Mouse (Mus musculus): ENCODE measurements around the gene Il10. TPM values are rescaled to one million over a fixed set of nuclear protein-coding genes. Genes with fewer than 3 reads are reported as not detected.

Il10 gene
- not detected in 2 replicates for polyA plus RNA-seq (2016; fragmentation: Nextera tagmentation; extraction: Ambion mirVana)

GRCm38 (mm10) chr1:131019492-131020098 lies at the start of gene Il10:
Gene Il10 (plus strand): TSS chr1:131019845.
- H3K36me3 ChIP-seq, result no peaks in the 10 kb centered on the region
- DNase-seq (ENCODE audit: low spot score), result no peak
- H3K9me3 ChIP-seq (replicated peaks), result no peaks in the 10 kb centered on the region
- no peak within 1 kb of the TSS for H3K27ac ChIP-seq (replicated peaks)
- no peaks in the 10 kb centered on the region for H3K27me3 ChIP-seq (ENCODE audit: low read depth, poor library complexity, severe bottlenecking)
- H3K4me1 ChIP-seq, result peaks cover 6% of the 10 kb centered on the region
- 83% methylated on average over 8 of the region's 8 CpGs for WGBS
- H3K4me3 ChIP-seq, result no peak within 1 kb of the TSS

- no peaks in the 10 kb centered on the region for H3K27me3 ChIP-seq (ENCODE audit: low read depth, poor library complexity, severe bottlenecking)
- no peak overlapping the region for H3K4me3 ChIP-seq
- H3K9me3 ChIP-seq (replicated peaks), result no peaks in the 10 kb centered on the region
- no peaks in the 10 kb centered on the region for H3K4me1 ChIP-seq
- H3K27ac ChIP-seq (replicated peaks), result no peak overlapping the region
- H3K36me3 ChIP-seq, result no peaks in the 10 kb centered on the region
- 62% methylated on average over 1 of the region's 1 CpGs for WGBS
- peak; percentile 26 for DNase-seq (ENCODE audit: low spot score)
Measured at GRCm38 (mm10) chr1:130979455-130979854, 40.2 kb upstream of the Il10 start.

- no peak overlapping the region for H3K27ac ChIP-seq (replicated peaks)
- no peaks in the 10 kb centered on the region for H3K9me3 ChIP-seq (replicated peaks)
- no peaks in the 10 kb centered on the region for H3K36me3 ChIP-seq
- H3K4me1 ChIP-seq, result no peaks in the 10 kb centered on the region
- H3K4me3 ChIP-seq, result no peak overlapping the region
- 63% methylated on average over 7 of the region's 7 CpGs for WGBS
- no peaks in the 10 kb centered on the region for H3K27me3 ChIP-seq (ENCODE audit: low read depth, poor library complexity, severe bottlenecking)
- no peak for DNase-seq (ENCODE audit: low spot score)
Measured at GRCm38 (mm10) chr1:130984441-130984840, 35.2 kb upstream of the Il10 start.

GRCm38 (mm10) chr1:130987001-130987400 lies 32.6 kb upstream of the Il10 start:
- H3K9me3 ChIP-seq (replicated peaks), result no peaks in the 10 kb centered on the region
- H3K4me1 ChIP-seq, result no peaks in the 10 kb centered on the region
- H3K27me3 ChIP-seq (ENCODE audit: low read depth, poor library complexity, severe bottlenecking), result no peaks in the 10 kb centered on the region
- no peak overlapping the region for H3K27ac ChIP-seq (replicated peaks)
- no peak for DNase-seq (ENCODE audit: low spot score)
- 88% methylated on average over 5 of the region's 5 CpGs for WGBS
- no peak overlapping the region for H3K4me3 ChIP-seq
- no peaks in the 10 kb centered on the region for H3K36me3 ChIP-seq

- H3K9me3 ChIP-seq (replicated peaks), result no peaks in the 10 kb centered on the region
- H3K36me3 ChIP-seq, result no peaks in the 10 kb centered on the region
- H3K27ac ChIP-seq (replicated peaks), result no peak overlapping the region
- no peak overlapping the region for H3K4me3 ChIP-seq
- H3K4me1 ChIP-seq, result no peaks in the 10 kb centered on the region
- no peaks in the 10 kb centered on the region for H3K27me3 ChIP-seq (ENCODE audit: low read depth, poor library complexity, severe bottlenecking)
- no peak for DNase-seq (ENCODE audit: low spot score)
Measured at GRCm38 (mm10) chr1:130987418-130987817, 32.2 kb upstream of the Il10 start.

- no peak for DNase-seq (ENCODE audit: low spot score)
- Histone ChIP-seq H3K27me3 (ENCODE audit: low read depth, poor library complexity, severe bottlenecking) (no peaks in the 10 kb centered on the region), H3K4me1 (no peaks in the 10 kb centered on the region), H3K27ac (replicated peaks) (no peak overlapping the region), H3K36me3 (no peaks in the 10 kb centered on the region), H3K9me3 (replicated peaks) (no peaks in the 10 kb centered on the region), H3K4me3 (no peak overlapping the region)
- WGBS, result 87% methylated on average over 3 of the region's 3 CpGs
Measured at GRCm38 (mm10) chr1:130989331-130989730, 30.3 kb upstream of the Il10 start.

GRCm38 (mm10) chr1:130990448-130990847 lies 29.2 kb upstream of the Il10 start:
- Histone ChIP-seq H3K36me3 (no peaks in the 10 kb centered on the region), H3K27me3 (ENCODE audit: low read depth, poor library complexity, severe bottlenecking) (no peaks in the 10 kb centered on the region), H3K9me3 (replicated peaks) (no peaks in the 10 kb centered on the region), H3K4me3 (no peak overlapping the region), H3K4me1 (peaks cover under 1% of the 10 kb centered on the region; the same call in 1 of the 2 replicates), H3K27ac (replicated peaks) (no peak overlapping the region)
- DNase-seq (ENCODE audit: low spot score), result no peak
- WGBS, result 95% methylated on average over 1 of the region's 1 CpGs

- WGBS, result 90% methylated on average over 9 of the region's 9 CpGs
- H3K36me3 ChIP-seq, result no peaks in the 10 kb centered on the region
- peaks cover 5% of the 10 kb centered on the region; the same call in 1 of the 2 replicates for H3K4me1 ChIP-seq
- no peaks in the 10 kb centered on the region for H3K27me3 ChIP-seq (ENCODE audit: low read depth, poor library complexity, severe bottlenecking)
- H3K27ac ChIP-seq (replicated peaks), result no peak overlapping the region
- DNase-seq (ENCODE audit: low spot score), result no peak
- no peaks in the 10 kb centered on the region for H3K9me3 ChIP-seq (replicated peaks)
- H3K4me3 ChIP-seq, result no peak overlapping the region
Measured at GRCm38 (mm10) chr1:130993574-130994154, 26.0 kb upstream of the Il10 start.

GRCm38 (mm10) chr1:130995515-130995914 lies 24.1 kb upstream of the Il10 start:
- no peak for DNase-seq (ENCODE audit: low spot score)
- Histone ChIP-seq H3K36me3 (no peaks in the 10 kb centered on the region), H3K4me3 (no peak overlapping the region), H3K4me1 (peaks cover 5% of the 10 kb centered on the region; the same call in 1 of the 2 replicates), H3K27me3 (ENCODE audit: low read depth, poor library complexity, severe bottlenecking) (no peaks in the 10 kb centered on the region), H3K27ac (replicated peaks) (no peak overlapping the region), H3K9me3 (replicated peaks) (no peaks in the 10 kb centered on the region)
- WGBS, result 62% methylated on average over 1 of the region's 1 CpGs

GRCm38 (mm10) chr1:130996356-130996755 lies 23.3 kb upstream of the Il10 start:
- WGBS, result 92% methylated on average over 10 of the region's 10 CpGs
- H3K4me1 ChIP-seq, result peaks cover 5% of the 10 kb centered on the region; the same call in 1 of the 2 replicates
- no peaks in the 10 kb centered on the region for H3K27me3 ChIP-seq (ENCODE audit: low read depth, poor library complexity, severe bottlenecking)
- no peak for DNase-seq (ENCODE audit: low spot score)
- no peaks in the 10 kb centered on the region for H3K36me3 ChIP-seq
- no peak overlapping the region for H3K4me3 ChIP-seq
- no peaks in the 10 kb centered on the region for H3K9me3 ChIP-seq (replicated peaks)
- no peak overlapping the region for H3K27ac ChIP-seq (replicated peaks)

GRCm38 (mm10) chr1:130997441-130997840 lies 22.2 kb upstream of the Il10 start:
- Histone ChIP-seq H3K4me3 (no peak overlapping the region), H3K27ac (replicated peaks) (no peak overlapping the region), H3K36me3 (no peaks in the 10 kb centered on the region), H3K4me1 (peaks cover 5% of the 10 kb centered on the region; the same call in 1 of the 2 replicates), H3K27me3 (ENCODE audit: low read depth, poor library complexity, severe bottlenecking) (no peaks in the 10 kb centered on the region), H3K9me3 (replicated peaks) (no peaks in the 10 kb centered on the region)
- no peak for DNase-seq (ENCODE audit: low spot score)
- WGBS, result 88% methylated on average over 4 of the region's 4 CpGs

GRCm38 (mm10) chr1:130998321-130998720 lies 21.3 kb upstream of the Il10 start:
- WGBS, result 92% methylated on average over 10 of the region's 10 CpGs
- Histone ChIP-seq H3K4me1 (peaks cover 8% of the 10 kb centered on the region; the same call in 1 of the 2 replicates), H3K27ac (replicated peaks) (no peak overlapping the region), H3K9me3 (replicated peaks) (no peaks in the 10 kb centered on the region), H3K36me3 (no peaks in the 10 kb centered on the region), H3K27me3 (ENCODE audit: low read depth, poor library complexity, severe bottlenecking) (no peaks in the 10 kb centered on the region), H3K4me3 (no peak overlapping the region)
- no peak for DNase-seq (ENCODE audit: low spot score)

- Histone ChIP-seq H3K4me1 (peaks cover 10% of the 10 kb centered on the region; the same call in 1 of the 2 replicates), H3K27me3 (ENCODE audit: low read depth, poor library complexity, severe bottlenecking) (no peaks in the 10 kb centered on the region), H3K4me3 (no peak overlapping the region), H3K27ac (replicated peaks) (no peak overlapping the region), H3K36me3 (no peaks in the 10 kb centered on the region), H3K9me3 (replicated peaks) (no peaks in the 10 kb centered on the region)
- WGBS, result 88% methylated on average over 4 of the region's 4 CpGs
- no peak for DNase-seq (ENCODE audit: low spot score)
Measured at GRCm38 (mm10) chr1:130999708-131000107, 19.9 kb upstream of the Il10 start.
